Comparison of ENCODE assay signal across 9 mouse cellular contexts in genomic region chr5:137706913-137707633, GRCm38 (mm10). TPM values are rescaled to one million over a fixed set of nuclear protein-coding genes. Genes with fewer than 3 reads are reported as not detected.
DNase-seq lines count a peak whose midpoint lies in the region; ATAC-seq and TF ChIP-seq lines count a peak whose summit lies in the region.
"Had no signal": no experiment of that assay in that cellular context is flagged by ENCODE, and none has a peak within 500 bp of the region (broad histone marks: within the 10 kb centered on the region; RNA-seq: fewer than 3 reads in every experiment).

No protein-coding gene starts in this region.

- H3K27me3 ChIP-seq in neural tube, embryonic 13.5 days = no peaks in the 10 kb centered on the region
- no peaks in the 10 kb centered on the region for H3K27me3 ChIP-seq in kidney, postnatal 0 days (ENCODE audit: insufficient read depth, low read length)
- H3K27me3 ChIP-seq in megakaryocyte, embryonic 14.5 days (replicated peaks) = no peaks in the 10 kb centered on the region
- H3K27me3 ChIP-seq in stomach, embryonic 16.5 days (ENCODE audit: control insufficient read depth, insufficient read depth, low read length) = no peaks in the 10 kb centered on the region

- peak overlapping the region; percentile 52; the same call in 1 of the 2 replicates for H3K27ac ChIP-seq in neural tube, embryonic 13.5 days (replicated peaks)
- peak overlapping the region; percentile 34; the same call in 1 of the 2 replicates for H3K27ac ChIP-seq in kidney, postnatal 0 days
- H3K27ac ChIP-seq in stomach, embryonic 16.5 days (ENCODE audit: low read length) = peak overlapping the region; percentile 93

- no peak overlapping the region for H3K4me3 ChIP-seq in neural tube, embryonic 13.5 days
- H3K4me3 ChIP-seq in kidney, postnatal 0 days (replicated peaks; ENCODE audit: low read depth, low read length) = no peak overlapping the region
- H3K4me3 ChIP-seq in megakaryocyte, embryonic 14.5 days (replicated peaks) = peak overlapping the region; percentile 87
- H3K4me3 ChIP-seq in stomach, embryonic 16.5 days (replicated peaks; ENCODE audit: low read length) = 0 out of 2 replicates have a peak overlapping the region, but pooled peaks have one; percentile 6
- H3K4me3 ChIP-seq: myocyte had no signal

- H3K9me3 ChIP-seq in neural tube, embryonic 13.5 days = no peaks in the 10 kb centered on the region
- H3K9me3 ChIP-seq in kidney, postnatal 0 days (replicated peaks; ENCODE audit: low read length) = no peaks in the 10 kb centered on the region
- no peaks in the 10 kb centered on the region for H3K9me3 ChIP-seq in megakaryocyte, embryonic 14.5 days
- no peaks in the 10 kb centered on the region for H3K9me3 ChIP-seq in stomach, embryonic 16.5 days (replicated peaks; ENCODE audit: control insufficient read depth, low read length)

- H3K9ac ChIP-seq in neural tube, embryonic 13.5 days = peak overlapping the region; percentile 26; the same call in 1 of the 2 replicates
- H3K9ac ChIP-seq in kidney, postnatal 0 days (ENCODE audit: low read depth, low read length) = no peak overlapping the region
- H3K9ac ChIP-seq in stomach, embryonic 16.5 days (ENCODE audit: low read length) = peak overlapping the region; percentile 46

- ATAC-seq in neural tube, embryonic 13.5 days (ENCODE audit: low read depth) = peak; percentile 56; the same call in 1 of the 2 replicates
- ATAC-seq in erythroid progenitor cell, adult 5-6 weeks (replicated peaks; ENCODE audit: low FRiP score, poor library complexity, severe bottlenecking) = peak; percentile 93
- peak; percentile 87 for ATAC-seq in kidney, postnatal 0 days (replicated peaks; ENCODE audit: low FRiP score, low read depth)
- ATAC-seq in stomach, embryonic 16.5 days (ENCODE audit: insufficient read depth, low FRiP score) = peak; percentile 92

- no peak for TF ChIP-seq CTCF in kidney, postnatal 0 days (IDR thresholded peaks at IDR 0.05; ENCODE audit: low read depth)

- H3K36me3 ChIP-seq in neural tube, embryonic 13.5 days = no peaks in the 10 kb centered on the region
- no peaks in the 10 kb centered on the region for H3K36me3 ChIP-seq in kidney, postnatal 0 days (ENCODE audit: insufficient read depth, low read length)
- H3K36me3 ChIP-seq in megakaryocyte, embryonic 14.5 days (replicated peaks; ENCODE audit: low read length) = no peaks in the 10 kb centered on the region
- H3K36me3 ChIP-seq in stomach, embryonic 16.5 days (ENCODE audit: control insufficient read depth, insufficient read depth, low read length) = no peaks in the 10 kb centered on the region

- 59% methylated on average over 12 of the region's 12 CpGs for WGBS in neural tube, embryonic 13.5 days
- 52% methylated on average over 12 of the region's 12 CpGs for WGBS in kidney, postnatal 0 days
- 34% methylated on average over 12 of the region's 12 CpGs for WGBS in stomach, embryonic 16.5 days

- 0 out of 2 replicates have a peak overlapping the region, but pooled peaks have one; percentile 14 for H3K4me2 ChIP-seq in neural tube, embryonic 13.5 days
- no peak overlapping the region for H3K4me2 ChIP-seq in kidney, postnatal 0 days (ENCODE audit: low read length)
- H3K4me2 ChIP-seq in stomach, embryonic 16.5 days (ENCODE audit: low read depth, low read length) = peak overlapping the region; percentile 42

- no peak for DNase-seq in neural tube, embryonic 10.5 days (ENCODE audit: extremely low spot score, low spot score)
- DNase-seq in adrenal gland, adult 8-10 months = peak; percentile 33
- peak; percentile 61 for DNase-seq in kidney, postnatal 0 days (ENCODE audit: low spot score)
- DNase-seq in frontal cortex, postnatal 14 days (ENCODE audit: low spot score in 2 of 2) = no peak

- peaks cover 18% of the 10 kb centered on the region for H3K4me1 ChIP-seq in neural tube, embryonic 13.5 days (replicated peaks)
- H3K4me1 ChIP-seq in kidney, postnatal 0 days (replicated peaks; ENCODE audit: insufficient read depth, low read length) = no peaks in the 10 kb centered on the region
- H3K4me1 ChIP-seq in megakaryocyte, embryonic 14.5 days = peaks cover 69% of the 10 kb centered on the region
- H3K4me1 ChIP-seq in stomach, embryonic 16.5 days (ENCODE audit: control insufficient read depth, insufficient read depth, low read length) = peaks cover 9% of the 10 kb centered on the region; the same call in 1 of the 2 replicates

RNA-seq across cellular contexts. Expression of gene Agfg2, which starts 22.5 kb away (rescaled TPM):
- 15.5 and 16.6 TPM in 2 replicates for polyA plus RNA-seq in neural tube, embryonic 13.5 days (2015; fragmentation: Nextera tagmentation; extraction: Ambion mirVana)
- 10 to 100 TPM; 27.9 to 55.0 (median 41.4) TPM for total RNA-seq in adrenal gland, adult 8-10 months (2022)
- 91.4 and 101 TPM in 2 replicates for total RNA-seq in erythroid progenitor cell, adult 5-6 weeks (2015; ENCODE audit: low replicate concordance)
- 91.5 and 141 TPM in 2 replicates for total RNA-seq in erythroid progenitor cell, adult 5-6 weeks (2017; ENCODE audit: low replicate concordance)
- 20.8 and 21.2 TPM in 2 replicates for polyA plus RNA-seq in kidney, postnatal 0 days (2015; fragmentation: Nextera tagmentation; extraction: Ambion mirVana)
- polyA plus RNA-seq in megakaryocyte, embryonic 14.5 days (2012; ENCODE audit: insufficient read depth, low replicate concordance) = 58.4 and 131 TPM in 2 replicates
- polyA plus RNA-seq in stomach, embryonic 16.5 days (2015; fragmentation: Nextera tagmentation; extraction: Ambion mirVana) = 16.3 and 19.0 TPM in 2 replicates

RNA-seq across cellular contexts. Expression of gene Nyap1, which starts 34.3 kb away (rescaled TPM):
- polyA plus RNA-seq in neural tube, embryonic 13.5 days (2015; fragmentation: Nextera tagmentation; extraction: Ambion mirVana) = 23.4 and 25.4 TPM in 2 replicates
- 10 to 100 TPM in 1 of 4 experiments, 1 to 10 TPM in 3; 4.4 to 10.2 (median 7.1) TPM for total RNA-seq in adrenal gland, adult 8-10 months (2022)
- total RNA-seq in erythroid progenitor cell, adult 5-6 weeks (2015; ENCODE audit: low replicate concordance) = 2.5 TPM in 1 of 2 replicates, not detected in the other
- 1.4 and 4.9 TPM in 2 replicates for total RNA-seq in erythroid progenitor cell, adult 5-6 weeks (2017; ENCODE audit: low replicate concordance)
- polyA plus RNA-seq in kidney, postnatal 0 days (2015; fragmentation: Nextera tagmentation; extraction: Ambion mirVana) = 1.2 and 1.6 TPM in 2 replicates
- polyA plus RNA-seq in megakaryocyte, embryonic 14.5 days (2012; ENCODE audit: insufficient read depth, low replicate concordance) = 5.9 and 8.4 TPM in 2 replicates
- 2.7 and 3.1 TPM in 2 replicates for polyA plus RNA-seq in stomach, embryonic 16.5 days (2015; fragmentation: Nextera tagmentation; extraction: Ambion mirVana)

RNA-seq across cellular contexts. Expression of gene Tsc22d4, which starts 38.5 kb away (rescaled TPM):
- 76.8 and 86.9 TPM in 2 replicates for polyA plus RNA-seq in neural tube, embryonic 13.5 days (2015; fragmentation: Nextera tagmentation; extraction: Ambion mirVana)
- total RNA-seq in adrenal gland, adult 8-10 months (2022) = 100 to 1,000 TPM in 2 of 4 experiments, 10 to 100 TPM in 2; 73.9 to 110 (median 94.0) TPM
- total RNA-seq in erythroid progenitor cell, adult 5-6 weeks (2015; ENCODE audit: low replicate concordance) = 31.0 and 47.9 TPM in 2 replicates
- total RNA-seq in erythroid progenitor cell, adult 5-6 weeks (2017; ENCODE audit: low replicate concordance) = 88.1 and 103 TPM in 2 replicates
- 107 and 110 TPM in 2 replicates for polyA plus RNA-seq in kidney, postnatal 0 days (2015; fragmentation: Nextera tagmentation; extraction: Ambion mirVana)
- polyA plus RNA-seq in megakaryocyte, embryonic 14.5 days (2012; ENCODE audit: insufficient read depth, low replicate concordance) = 582 and 1,005 TPM in 2 replicates
- polyA plus RNA-seq in stomach, embryonic 16.5 days (2015; fragmentation: Nextera tagmentation; extraction: Ambion mirVana) = 115 and 119 TPM in 2 replicates

Comparison
In these comparisons a context has a peak if more than half of its experiments do, and no peak if none do; other contexts are left out.
1. H3K27ac ChIP-seq: peak in every context shown above with its lines; median percentile 93 in stomach, embryonic 16.5 days; 52 in neural tube, embryonic 13.5 days; 34 in kidney, postnatal 0 days.
2. H3K4me3 ChIP-seq: peak in megakaryocyte, embryonic 14.5 days (single experiment) and stomach, embryonic 16.5 days (single experiment); none in neural tube, embryonic 13.5 days (single experiment) and kidney, postnatal 0 days (single experiment).
3. DNase-seq: peak in adrenal gland, adult 8-10 months (single experiment) and kidney, postnatal 0 days (single experiment); none in neural tube, embryonic 10.5 days (single experiment) and frontal cortex, postnatal 14 days (0 of 2).
4. Peak in every context shown above with its lines, with median percentiles within 50 percentile points of each other: ATAC-seq.